Mouse (Mus musculus) thymus, adult 2 months (tissue): ENCODE measurements around the gene Lyrm4.

Experiments used
- CTCF ChIP-seq: fragments of 200-500 bp; IDR thresholded peaks from 2 replicates; pipeline ENCODE4 v1.5.1; 2012; ENCODE audit warnings: mild to moderate bottlenecking, control low read depth, low read length, moderate library complexity, borderline replicate concordance; ENCODE audit not compliant: control insufficient read depth, poor library complexity, insufficient read depth; ENCODE audit errors: extremely low read depth
- POLR2A ChIP-seq: fragments of 200-500 bp; IDR thresholded peaks from 2 replicates; pipeline ENCODE4 v1.6.1; 2012; ENCODE audit warnings: mild to moderate bottlenecking, low read length, control low read depth, moderate library complexity; ENCODE audit not compliant: control insufficient read depth, poor library complexity, insufficient read depth; ENCODE audit errors: extremely low read depth

GRCm38 (mm10) chr13:35968719-35969430, 148.5 kb downstream of the Lyrm4 start:
- TF ChIP-seq CTCF (no peak), POLR2A (no peak)
